Mouse (Mus musculus) kidney, embryonic 14.5 days (tissue): ENCODE results near the gene Ndufb5. TPM values are rescaled to one million over a fixed set of nuclear protein-coding genes. Genes with fewer than 3 reads are reported as not detected.
"Not testable (repeated sequence)": the region's sequence is repeated elsewhere in the genome, so short reads cannot be mapped to it uniquely, and the experiment has no call there.

ENCODE experiments used
- ATAC-seq: fragments of 200-750 bp; cut with Nextera tagmentation; 2 replicates; pipeline ENCODE4 v1.8.0; 2017; ENCODE audit warnings: moderate number of reproducible peaks, mild to moderate bottlenecking, moderate TSS enrichment, moderate library complexity; ENCODE audit not compliant: low FRiP score, low TSS enrichment
- H3K27ac ChIP-seq: fragments of 300-500 bp; sonication (generic); 2 replicates; pipeline ENCODE4 v1.5.1; 2014; ENCODE audit warnings: low read depth, mild to moderate bottlenecking, low read length, moderate library complexity, mixed read lengths
- H3K27me3 ChIP-seq: fragments of 300-500 bp; sonication (generic); 2 replicates; pipeline ENCODE4 v1.6.1; 2014; ENCODE audit warnings: mild to moderate bottlenecking, low read length; ENCODE audit not compliant: control insufficient read depth, insufficient read depth
- H3K36me3 ChIP-seq: fragments of 300-500 bp; sonication (generic); 2 replicates; pipeline ENCODE4 v1.6.1; 2014; ENCODE audit warnings: low read length, mixed read lengths; ENCODE audit not compliant: control insufficient read depth, insufficient read depth
- H3K4me1 ChIP-seq: fragments of 300-500 bp; sonication (generic); 2 replicates; pipeline ENCODE4 v1.6.1; 2014; ENCODE audit warnings: low read length, mixed read lengths; ENCODE audit not compliant: control insufficient read depth, insufficient read depth
- H3K4me2 ChIP-seq: fragments of 300-500 bp; sonication (generic); replicated peaks from 2 replicates; pipeline ENCODE4 v1.6.1; 2014; ENCODE audit warnings: low read depth, mild to moderate bottlenecking, low read length
- H3K4me3 ChIP-seq: fragments of 300-500 bp; sonication (generic); 2 replicates; pipeline ENCODE4 v1.5.1; 2014; ENCODE audit warnings: mild to moderate bottlenecking, low read length
- H3K9ac ChIP-seq: fragments of 300-500 bp; sonication (generic); 2 replicates; pipeline ENCODE4 v1.6.1; 2014; ENCODE audit warnings: low read depth, mild to moderate bottlenecking, low read length, moderate library complexity
- H3K9me3 ChIP-seq: fragments of 300-500 bp; sonication (generic); 2 replicates; pipeline ENCODE4 v1.6.1; 2016; ENCODE audit warnings: low read length; ENCODE audit not compliant: control insufficient read depth
- WGBS: fragments of 180-500 bp; shearing (Covaris S2); extraction: QIAGEN DNeasy Blood & Tissue Kit; methylation state at CpG from one replicate; pipeline ENCODE4 v1.1.7; 2014; 5-methylcytosine and 5-hydroxymethylcytosine counted together
- polyA plus RNA-seq: library from polyadenylated mRNA; unstranded; fragments of >200 nt; fragmentation: Nextera tagmentation; extraction: Ambion mirVana; gene quantifications from 2 replicates; pipeline ENCODE4 v1.2.1, GENCODE M21; 2014

The Ndufb5 gene
- polyA plus RNA-seq, 1 experiment from 2014 or later: 358 TPM

DNA sequence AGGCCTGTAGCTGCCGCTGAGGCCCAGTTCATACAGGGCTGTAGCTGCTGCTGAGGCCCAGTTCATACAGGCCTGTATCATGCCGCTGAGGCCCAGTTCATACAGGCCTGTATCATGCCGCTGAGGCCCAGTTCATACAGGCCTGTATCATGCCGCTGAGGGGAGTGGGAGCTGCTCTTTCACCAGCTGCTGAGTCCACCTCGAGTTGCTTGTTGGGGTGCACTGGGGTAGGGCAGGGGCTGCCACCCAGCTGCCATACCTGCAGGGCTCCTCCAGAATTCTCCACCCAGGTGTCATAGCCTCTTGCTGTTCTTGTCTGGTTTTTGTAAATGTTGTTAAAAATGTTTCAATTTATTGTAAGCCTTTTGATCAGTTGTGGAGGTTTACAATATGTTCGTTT lies 19.4 kb upstream of the Ndufb5 start:
- not testable (repeated sequence) for H3K4me3 ChIP-seq, H3K4me2 ChIP-seq, H3K9me3 ChIP-seq, H3K4me1 ChIP-seq, H3K9ac ChIP-seq, H3K27me3 ChIP-seq, H3K27ac ChIP-seq, ATAC-seq
- 97% methylated on average over 6 of the region's 6 CpGs for WGBS
- H3K36me3 ChIP-seq: peaks cover 95% of the 10 kb centered on the region

DNA sequence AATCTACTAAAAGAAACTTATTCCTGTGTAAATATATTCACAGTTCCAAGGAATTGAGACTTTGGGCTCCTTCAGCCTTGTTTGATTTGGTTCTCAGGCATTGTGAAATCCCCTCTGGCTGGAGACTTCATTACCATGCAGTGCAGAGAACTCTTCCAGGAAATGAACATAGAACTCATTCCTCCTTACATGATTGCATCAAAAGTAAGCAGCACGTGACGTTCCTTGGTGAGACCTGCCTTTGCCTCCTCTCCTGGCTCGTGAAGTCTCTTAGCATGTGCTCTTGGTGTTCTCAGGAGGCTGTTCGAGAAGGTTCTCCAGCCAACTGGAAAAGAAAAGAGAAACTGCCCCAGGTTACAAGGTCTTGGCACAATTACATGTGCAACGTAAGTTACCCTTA lies 18.5 kb upstream of the Ndufb5 start:
- no peak overlapping the region for H3K4me3 ChIP-seq
- no peak overlapping the region for H3K4me2 ChIP-seq
- peaks cover 95% of the 10 kb centered on the region for H3K36me3 ChIP-seq
- no peaks in the 10 kb centered on the region for H3K9me3 ChIP-seq
- no peaks in the 10 kb centered on the region for H3K4me1 ChIP-seq
- H3K27me3 ChIP-seq: no peaks in the 10 kb centered on the region
- H3K27ac ChIP-seq: no peak overlapping the region
- ATAC-seq: no peak
- H3K9ac ChIP-seq: no peak overlapping the region
- 88% methylated on average over 5 of the region's 5 CpGs for WGBS

DNA sequence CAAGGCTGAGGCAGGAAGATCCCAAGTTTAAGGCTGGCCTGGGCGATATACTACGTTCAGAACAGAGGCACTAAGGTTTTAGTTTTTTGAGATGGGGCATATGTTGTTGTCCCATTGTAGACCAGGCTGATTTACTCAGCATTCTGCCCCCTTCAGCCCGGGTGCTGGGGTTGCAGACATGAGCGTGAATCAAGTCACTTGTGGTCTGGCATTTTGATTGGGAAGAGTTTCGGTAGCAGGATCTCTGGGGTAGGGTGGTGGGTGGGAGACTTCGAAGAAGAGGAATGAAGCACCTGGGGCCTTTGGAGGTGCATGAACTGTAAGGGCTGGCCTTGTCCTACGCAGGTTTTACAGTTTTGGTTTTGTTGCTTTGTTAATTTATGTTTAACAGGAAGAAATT lies 12.6 kb upstream of the Ndufb5 start:
- H3K27ac ChIP-seq: no peak overlapping the region
- no peak for ATAC-seq
- H3K36me3 ChIP-seq: peaks cover 92% of the 10 kb centered on the region
- no peak overlapping the region for H3K4me3 ChIP-seq
- no peaks in the 10 kb centered on the region for H3K9me3 ChIP-seq
- H3K27me3 ChIP-seq: no peaks in the 10 kb centered on the region
- H3K4me1 ChIP-seq: no peaks in the 10 kb centered on the region
- H3K4me2 ChIP-seq: no peak overlapping the region
- no peak overlapping the region for H3K9ac ChIP-seq
- WGBS: 94% methylated on average over 7 of the region's 7 CpGs

DNA sequence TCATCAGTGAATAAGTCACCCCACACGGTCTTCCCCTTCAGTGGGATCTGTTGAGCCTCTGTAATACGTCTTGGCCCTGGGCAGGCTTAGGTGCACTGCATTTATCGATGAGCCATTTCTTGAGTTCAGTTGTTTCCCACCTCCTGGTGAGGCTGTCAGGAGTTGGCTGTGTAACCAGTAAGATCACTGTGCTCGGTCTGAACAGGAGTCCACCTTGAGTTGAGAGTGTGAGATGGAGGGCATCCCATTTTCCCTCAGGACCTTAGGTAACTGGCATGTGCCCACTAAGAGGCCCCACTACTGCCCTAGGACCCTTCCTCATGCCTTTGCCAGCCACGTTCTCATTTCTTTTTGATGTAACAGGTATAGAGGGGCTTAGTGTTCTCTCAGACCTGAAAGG lies 10.8 kb upstream of the Ndufb5 start:
- Histone ChIP-seq H3K27ac (no peak overlapping the region), H3K9ac (no peak overlapping the region), H3K4me3 (no peak overlapping the region), H3K27me3 (no peaks in the 10 kb centered on the region), H3K4me2 (no peak overlapping the region), H3K36me3 (peaks cover 91% of the 10 kb centered on the region), H3K9me3 (no peaks in the 10 kb centered on the region), H3K4me1 (no peaks in the 10 kb centered on the region)
- 89% methylated on average over 5 of the region's 5 CpGs for WGBS
- ATAC-seq: no peak

DNA sequence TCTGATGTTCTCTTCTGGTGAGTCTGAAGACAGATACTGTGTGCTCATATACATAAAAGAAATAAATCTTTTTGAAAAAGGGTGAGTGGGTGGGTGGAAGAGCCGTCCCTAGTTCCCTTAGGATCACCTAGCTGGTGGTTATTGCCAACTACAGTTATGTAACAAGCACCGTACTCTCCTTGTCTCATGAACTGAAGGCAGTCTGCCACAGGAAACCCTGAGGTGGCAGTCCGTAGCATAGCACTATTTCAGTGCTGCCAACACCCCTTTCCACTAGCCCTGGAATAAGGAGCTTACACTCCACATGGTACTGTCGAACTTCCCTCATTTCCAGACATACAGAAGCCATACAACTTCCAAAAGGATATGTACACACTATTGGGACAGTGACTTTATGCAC lies 8.9 kb upstream of the Ndufb5 start:
- H3K27me3 ChIP-seq: no peaks in the 10 kb centered on the region
- no peaks in the 10 kb centered on the region for H3K9me3 ChIP-seq
- H3K27ac ChIP-seq: no peak overlapping the region
- H3K4me3 ChIP-seq: no peak overlapping the region
- no peaks in the 10 kb centered on the region for H3K4me1 ChIP-seq
- 80% methylated on average over 4 of the region's 4 CpGs for WGBS
- H3K4me2 ChIP-seq: no peak overlapping the region
- H3K36me3 ChIP-seq: peaks cover 88% of the 10 kb centered on the region
- no peak for ATAC-seq
- no peak overlapping the region for H3K9ac ChIP-seq

DNA sequence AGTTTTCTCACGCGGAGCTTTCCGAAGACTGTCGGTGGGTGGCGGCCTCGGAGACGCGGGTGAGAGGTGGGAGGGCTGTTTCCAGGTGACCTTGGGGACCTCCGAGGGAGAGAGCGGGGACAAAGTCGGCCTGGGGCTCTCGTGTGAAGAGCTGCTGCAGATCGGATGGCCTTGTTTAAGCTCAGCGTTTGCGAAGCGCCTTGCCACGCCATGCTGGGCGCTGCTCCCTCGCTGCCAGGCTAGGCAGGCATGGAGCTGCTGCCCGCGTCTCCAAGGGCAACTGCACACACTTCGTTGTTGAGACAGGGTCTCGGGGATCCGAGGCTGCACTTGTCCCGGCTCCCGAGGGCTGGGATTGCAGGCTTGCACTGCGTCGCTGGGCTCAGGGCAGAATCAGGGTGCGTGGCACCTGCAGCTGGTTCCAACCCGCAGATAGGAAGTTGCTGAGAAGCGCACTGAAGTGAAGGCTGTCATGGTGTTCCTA lies 424 bp downstream of the Ndufb5 start, which contains the start of gene Mrpl47:
TSS of gene Mrpl47 (minus strand) at position 434 of the 484 bp plus-strand sequence.
- WGBS: under 1% methylated on average over 31 of the region's 31 CpGs
- Histone ChIP-seq H3K27me3 (no peaks in the 10 kb centered on the region), H3K4me1 (peaks cover 14% of the 10 kb centered on the region; the same call in 1 of the 2 replicates), H3K9me3 (no peaks in the 10 kb centered on the region), H3K9ac (peak within 1 kb of the TSS; percentile 85), H3K27ac (peak within 1 kb of the TSS; percentile 74; the same call in 1 of the 2 replicates), H3K4me3 (peak within 1 kb of the TSS; percentile 98), H3K4me2 (peak within 1 kb of the TSS; percentile 80), H3K36me3 (peaks cover 17% of the 10 kb centered on the region)
- ATAC-seq: peak; percentile 72

DNA sequence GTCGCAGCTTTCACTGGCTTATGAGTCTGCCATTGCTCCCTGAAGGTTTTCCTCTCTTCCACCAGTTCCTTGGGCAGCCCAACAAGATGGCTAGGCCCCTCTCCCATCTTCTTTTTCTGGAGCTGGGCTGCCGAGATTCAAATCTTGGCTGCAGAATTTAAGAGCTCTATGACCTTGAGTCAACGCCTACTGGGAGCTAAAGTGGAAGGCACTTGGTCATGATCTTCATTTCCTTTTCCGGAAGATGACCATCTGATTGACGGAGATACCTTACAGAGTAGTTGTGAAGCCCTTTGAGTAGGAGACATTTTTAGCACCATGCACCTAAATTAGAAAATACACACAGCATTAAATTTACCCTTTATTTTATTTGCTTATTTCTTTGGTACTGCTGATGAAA lies 1.8 kb downstream of the Ndufb5 start:
- ATAC-seq: no peak
- Histone ChIP-seq H3K4me2 (no peak overlapping the region; the same call in 1 of the 2 replicates), H3K36me3 (peaks cover 8% of the 10 kb centered on the region; the same call in 1 of the 2 replicates), H3K27me3 (no peaks in the 10 kb centered on the region), H3K4me3 (no peak overlapping the region), H3K9me3 (no peaks in the 10 kb centered on the region), H3K4me1 (peaks cover 14% of the 10 kb centered on the region; the same call in 1 of the 2 replicates), H3K9ac (no peak overlapping the region), H3K27ac (no peak overlapping the region)
- WGBS: 84% methylated on average over 5 of the region's 5 CpGs

DNA sequence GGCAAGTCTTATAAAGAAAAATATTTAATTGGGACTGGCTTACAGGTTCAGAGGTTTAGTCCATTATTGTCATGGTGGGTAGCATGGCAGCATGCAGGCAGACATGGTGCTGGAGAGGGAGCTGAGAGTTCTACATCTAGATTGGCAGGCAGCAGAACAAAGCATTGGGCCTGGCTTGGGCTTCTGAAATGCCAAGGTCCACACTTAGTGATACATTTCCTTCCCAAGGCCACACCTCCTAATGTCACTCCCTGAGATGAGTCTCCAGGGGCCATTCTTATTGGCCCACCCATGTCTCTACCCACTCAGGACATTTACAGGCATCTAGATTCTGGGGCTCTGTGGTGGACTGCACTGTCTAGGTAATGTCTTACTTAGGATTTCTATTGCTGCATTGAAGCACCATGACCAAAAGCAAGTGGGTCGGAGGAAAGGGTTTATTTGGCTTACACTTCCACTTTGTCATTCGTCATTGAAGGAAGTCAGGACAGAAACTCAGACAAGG lies 5.5 kb downstream of the Ndufb5 start:
- H3K4me3 ChIP-seq: no peak overlapping the region
- H3K27ac ChIP-seq: no peak overlapping the region
- peaks cover 7% of the 10 kb centered on the region; the same call in 1 of the 2 replicates for H3K4me1 ChIP-seq
- no peak overlapping the region for H3K4me2 ChIP-seq
- ATAC-seq: no peak
- H3K36me3 ChIP-seq: peaks cover 23% of the 10 kb centered on the region
- no peaks in the 10 kb centered on the region for H3K27me3 ChIP-seq
- no peaks in the 10 kb centered on the region for H3K9me3 ChIP-seq
- 78% methylated on average over 2 of the region's 2 CpGs for WGBS
- no peak overlapping the region for H3K9ac ChIP-seq

DNA sequence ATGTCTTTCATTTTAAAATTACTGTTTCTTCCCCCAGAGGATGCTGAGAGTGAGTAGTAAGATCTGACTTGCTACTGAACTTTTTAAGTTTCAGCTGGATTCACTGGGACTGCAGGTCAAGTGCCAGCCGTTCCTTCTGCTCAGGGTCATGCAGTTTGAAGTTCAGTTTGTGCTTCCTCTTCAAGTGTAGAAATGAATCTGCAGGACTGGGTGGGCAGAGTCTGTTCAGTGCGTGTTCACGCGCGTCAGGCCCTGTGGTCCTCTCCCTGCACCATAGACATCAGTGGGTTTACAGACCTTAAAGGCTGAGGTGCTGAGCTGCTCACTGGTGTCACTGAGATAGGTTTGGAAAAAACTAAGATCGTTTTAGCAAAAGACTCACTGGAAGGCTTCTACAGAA lies 8.2 kb downstream of the Ndufb5 start:
- Histone ChIP-seq H3K36me3 (peaks cover 41% of the 10 kb centered on the region), H3K4me2 (no peak overlapping the region), H3K4me3 (no peak overlapping the region), H3K27me3 (no peaks in the 10 kb centered on the region), H3K9ac (no peak overlapping the region), H3K9me3 (no peaks in the 10 kb centered on the region), H3K27ac (no peak overlapping the region), H3K4me1 (no peaks in the 10 kb centered on the region)
- WGBS: 94% methylated on average over 6 of the region's 6 CpGs
- ATAC-seq: no peak
